Mouse (Mus musculus) cortical plate, adult 2 months (tissue): ENCODE data around the gene Frmd4b. TPM values are rescaled to one million over a fixed set of nuclear protein-coding genes. Genes with fewer than 3 reads are reported as not detected.
A peak's percentile ranks its signal among the peaks of the same experiment; 100 is the strongest.

Experiments
- H3K27ac ChIP-seq: fragments of 200-500 bp; 2 replicates; pipeline ENCODE4 v1.5.1; 2012; ENCODE audit warnings: low read length, control low read depth, inconsistent platforms; ENCODE audit not compliant: insufficient read depth
- H3K4me1 ChIP-seq: fragments of 200-500 bp; 2 replicates; pipeline ENCODE4 v1.6.1; 2011; ENCODE audit warnings: low read length; ENCODE audit not compliant: control insufficient read depth, insufficient read depth
- H3K4me3 ChIP-seq: fragments of 200-500 bp; 2 replicates; pipeline ENCODE4 v1.5.1; 2011; ENCODE audit warnings: mild to moderate bottlenecking, low read length, control low read depth; ENCODE audit not compliant: insufficient read depth
- CTCF ChIP-seq: fragments of 200-500 bp; IDR thresholded peaks from 2 replicates; pipeline ENCODE4 v1.5.1; 2011; ENCODE audit warnings: mild to moderate bottlenecking, control low read depth, low read length; ENCODE audit not compliant: insufficient read depth; ENCODE audit errors: extremely low read depth
- POLR2A ChIP-seq: fragments of 200-500 bp; IDR thresholded peaks from 2 replicates; pipeline ENCODE4 v1.6.1; 2011; ENCODE audit warnings: mild to moderate bottlenecking, low read length, control low read depth; ENCODE audit not compliant: insufficient read depth; ENCODE audit errors: extremely low read depth
- polyA plus RNA-seq: library from polyadenylated mRNA; depleted of rRNA; stranded (reverse); fragments of >200 nt; gene quantifications from 2 replicates; pipeline ENCODE4 v1.2.3, GENCODE M21; 2012

Frmd4b gene
- polyA plus RNA-seq, 1 experiment, result 17.1 TPM

- Histone ChIP-seq H3K4me1 (no peaks in the 10 kb centered on the region; the same call in 1 of the 2 replicates), H3K4me3 (no peak overlapping the region; the same call in 1 of the 2 replicates), H3K27ac (peak overlapping the region; percentile 74)
Measured at GRCm38 (mm10) chr6:97458358-97458757, 159.0 kb downstream of the Frmd4b start.

GRCm38 (mm10) chr6:97457954-97458353 lies 159.4 kb downstream of the Frmd4b start:
- Histone ChIP-seq H3K4me3 (no peak overlapping the region), H3K4me1 (no peaks in the 10 kb centered on the region; the same call in 1 of the 2 replicates), H3K27ac (peak overlapping the region; percentile 74)
- TF ChIP-seq POLR2A (no peak), CTCF (no peak)

More at GRCm38 (mm10) chr6:97458358-97458757, 159.0 kb downstream of the Frmd4b start:
- TF ChIP-seq CTCF (no peak), POLR2A (no peak)

- TF ChIP-seq POLR2A (no peak), CTCF (no peak)
Measured at GRCm38 (mm10) chr6:97457210-97457609, 160.1 kb downstream of the Frmd4b start.

GRCm38 (mm10) chr6:97452223-97452622 lies 165.1 kb downstream of the Frmd4b start:
- Histone ChIP-seq H3K4me1 (no peaks in the 10 kb centered on the region), H3K27ac (no peak overlapping the region), H3K4me3 (no peak overlapping the region)
- TF ChIP-seq CTCF (no peak), POLR2A (no peak)

More at GRCm38 (mm10) chr6:97457210-97457609, 160.1 kb downstream of the Frmd4b start:
- Histone ChIP-seq H3K4me3 (no peak overlapping the region), H3K4me1 (no peaks in the 10 kb centered on the region; the same call in 1 of the 2 replicates), H3K27ac (peak overlapping the region; percentile 43; the same call in 1 of the 2 replicates)

- Histone ChIP-seq H3K27ac (no peak overlapping the region), H3K4me1 (no peaks in the 10 kb centered on the region), H3K4me3 (no peak overlapping the region)
- TF ChIP-seq CTCF (no peak), POLR2A (no peak)
Measured at GRCm38 (mm10) chr6:97449806-97450205, 167.5 kb downstream of the Frmd4b start.

- TF ChIP-seq CTCF, result no peak
- TF ChIP-seq POLR2A, result no peak
- no peaks in the 10 kb centered on the region for H3K4me1 ChIP-seq
Measured at GRCm38 (mm10) chr6:97447020-97447419, 170.3 kb downstream of the Frmd4b start.

GRCm38 (mm10) chr6:97444145-97444544 lies 173.2 kb downstream of the Frmd4b start:
- Histone ChIP-seq H3K4me1 (no peaks in the 10 kb centered on the region), H3K27ac (no peak overlapping the region), H3K4me3 (no peak overlapping the region)
- TF ChIP-seq POLR2A, result no peak
- no peak for TF ChIP-seq CTCF

More at GRCm38 (mm10) chr6:97447020-97447419, 170.3 kb downstream of the Frmd4b start:
- Histone ChIP-seq H3K27ac (no peak overlapping the region), H3K4me3 (no peak overlapping the region)

- TF ChIP-seq CTCF, result no peak
- no peak for TF ChIP-seq POLR2A
- Histone ChIP-seq H3K4me3 (no peak overlapping the region), H3K27ac (no peak overlapping the region), H3K4me1 (no peaks in the 10 kb centered on the region)
Measured at GRCm38 (mm10) chr6:97443522-97443921, 173.8 kb downstream of the Frmd4b start.

GRCm38 (mm10) chr6:97441357-97441756 lies 176.0 kb downstream of the Frmd4b start:
- TF ChIP-seq POLR2A (no peak), CTCF (no peak)
- H3K4me1 ChIP-seq, result no peaks in the 10 kb centered on the region
- H3K4me3 ChIP-seq, result no peak overlapping the region
- no peak overlapping the region for H3K27ac ChIP-seq

GRCm38 (mm10) chr6:97438918-97439645 lies 178.3 kb downstream of the Frmd4b start:
- H3K4me3 ChIP-seq, result no peak overlapping the region
- H3K4me1 ChIP-seq, result no peaks in the 10 kb centered on the region
- no peak for TF ChIP-seq CTCF
- no peak for TF ChIP-seq POLR2A
- no peak overlapping the region for H3K27ac ChIP-seq

GRCm38 (mm10) chr6:97434753-97435152 lies 182.6 kb downstream of the Frmd4b start:
- Histone ChIP-seq H3K4me3 (no peak overlapping the region), H3K27ac (peak overlapping the region; percentile 92), H3K4me1 (no peaks in the 10 kb centered on the region)
- TF ChIP-seq CTCF, result no peak
- TF ChIP-seq POLR2A, result no peak
